Mouse (Mus musculus): ENCODE measurements around the gene Sh3tc1.
A peak's percentile ranks its signal among the peaks of the same experiment; 100 is the strongest.

Sh3tc1 gene

DNA sequence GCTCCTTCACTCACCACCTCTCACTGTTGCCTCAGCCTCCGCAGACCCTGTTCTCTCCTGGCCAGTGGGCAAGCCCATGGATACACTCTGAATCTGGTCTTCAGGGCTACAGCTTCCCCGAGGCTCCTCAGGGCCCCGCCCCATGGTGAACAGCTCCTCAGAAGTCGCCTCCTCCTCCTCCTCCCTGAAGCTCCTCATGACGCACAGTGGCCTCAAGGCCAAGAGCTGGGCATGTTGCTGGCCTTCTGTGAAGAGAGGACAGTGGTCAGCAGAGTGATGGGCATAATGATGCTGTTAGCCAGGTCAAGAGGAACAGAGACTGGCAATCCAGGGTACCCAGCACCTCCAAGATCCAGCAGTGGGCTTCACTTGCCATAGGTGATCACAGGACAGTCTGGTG lies 15.9 kb downstream of the Sh3tc1 start:
- Histone ChIP-seq H3K36me3 (ENCODE audit: insufficient read depth, low read length) (no peaks in the 10 kb centered on the region; the same call in none of the 2 replicates), H3K9me3 (ENCODE audit: low read length) (no peaks in the 10 kb centered on the region), H3K27me3 (ENCODE audit: insufficient read depth, low read length) (no peaks in the 10 kb centered on the region), H3K4me3 (replicated peaks; ENCODE audit: low read length) (no peak overlapping the region), H3K4me1 (replicated peaks; ENCODE audit: low read depth, low read length) (peaks cover 79% of the 10 kb centered on the region)
- TF ChIP-seq CTCF (conservative IDR thresholded peaks at IDR 0.05; ENCODE audit: low read length) (no peak), POU5F1 (IDR thresholded peaks at IDR 0.05; ENCODE audit: borderline replicate concordance, low read length) (no peak), NANOG (IDR thresholded peaks at IDR 0.05; ENCODE audit: borderline replicate concordance, low read length) (no peak)

DNA sequence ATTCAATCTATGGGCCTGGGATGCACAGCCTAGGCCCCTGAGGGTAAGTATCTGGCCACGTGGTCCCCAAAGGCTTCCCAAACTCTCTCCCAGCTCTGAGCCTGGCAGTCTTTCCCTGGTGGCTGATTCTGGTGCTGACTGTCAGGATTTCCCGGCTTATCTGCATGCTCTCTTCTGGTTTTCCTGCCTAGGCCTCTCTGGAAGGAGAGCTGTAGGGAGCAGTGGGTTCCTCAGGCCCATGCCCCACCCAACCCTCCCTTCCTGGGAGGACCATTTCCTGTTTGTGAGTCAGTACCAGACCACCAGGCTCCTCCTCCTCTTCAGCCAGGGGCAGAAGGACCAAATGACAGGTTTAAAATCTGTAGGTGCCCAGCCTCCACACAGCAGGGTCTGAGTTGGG lies 17.1 kb downstream of the Sh3tc1 start:
- no peak for TF ChIP-seq NANOG (IDR thresholded peaks at IDR 0.05; ENCODE audit: borderline replicate concordance, low read length)
- TF ChIP-seq CTCF (conservative IDR thresholded peaks at IDR 0.05; ENCODE audit: low read length): no peak
- no peak for TF ChIP-seq POU5F1 (IDR thresholded peaks at IDR 0.05; ENCODE audit: borderline replicate concordance, low read length)
- H3K4me3 ChIP-seq (replicated peaks; ENCODE audit: low read length): no peak overlapping the region
- H3K27me3 ChIP-seq (ENCODE audit: insufficient read depth, low read length): no peaks in the 10 kb centered on the region
- peaks cover 79% of the 10 kb centered on the region for H3K4me1 ChIP-seq (replicated peaks; ENCODE audit: low read depth, low read length)
- H3K36me3 ChIP-seq (ENCODE audit: insufficient read depth, low read length): no peaks in the 10 kb centered on the region; the same call in none of the 2 replicates
- H3K9me3 ChIP-seq (ENCODE audit: low read length): no peaks in the 10 kb centered on the region

DNA sequence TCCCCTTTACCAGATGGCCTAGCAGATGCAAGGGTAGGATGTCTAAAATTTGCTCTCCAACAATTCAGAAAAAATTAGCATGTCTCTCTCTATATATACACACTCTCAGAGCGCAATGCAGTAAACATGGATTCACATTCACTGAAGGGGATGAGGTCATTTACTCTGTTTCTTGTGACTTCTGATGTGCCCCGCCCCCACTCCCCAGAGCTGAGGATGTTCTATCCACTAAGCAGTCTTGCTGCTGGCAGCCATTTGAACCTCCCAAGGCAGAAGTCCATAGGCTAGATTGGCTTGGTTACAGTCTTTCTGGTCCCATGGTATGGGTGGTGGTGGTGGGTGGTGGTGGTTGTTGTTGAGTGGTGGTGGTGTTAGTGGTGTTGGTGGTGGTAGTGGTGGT lies 17.9 kb downstream of the Sh3tc1 start:
- H3K27me3 ChIP-seq (ENCODE audit: insufficient read depth, low read length): no peaks in the 10 kb centered on the region
- TF ChIP-seq CTCF (conservative IDR thresholded peaks at IDR 0.05; ENCODE audit: low read length): no peak
- TF ChIP-seq POU5F1 (IDR thresholded peaks at IDR 0.05; ENCODE audit: borderline replicate concordance, low read length): no peak
- no peak for TF ChIP-seq NANOG (IDR thresholded peaks at IDR 0.05; ENCODE audit: borderline replicate concordance, low read length)
- H3K36me3 ChIP-seq (ENCODE audit: insufficient read depth, low read length): peaks cover 5% of the 10 kb centered on the region
- no peak overlapping the region for H3K4me3 ChIP-seq (replicated peaks; ENCODE audit: low read length)
- H3K4me1 ChIP-seq (replicated peaks; ENCODE audit: low read depth, low read length): peaks cover 79% of the 10 kb centered on the region
- H3K9me3 ChIP-seq (ENCODE audit: low read length): no peaks in the 10 kb centered on the region

DNA sequence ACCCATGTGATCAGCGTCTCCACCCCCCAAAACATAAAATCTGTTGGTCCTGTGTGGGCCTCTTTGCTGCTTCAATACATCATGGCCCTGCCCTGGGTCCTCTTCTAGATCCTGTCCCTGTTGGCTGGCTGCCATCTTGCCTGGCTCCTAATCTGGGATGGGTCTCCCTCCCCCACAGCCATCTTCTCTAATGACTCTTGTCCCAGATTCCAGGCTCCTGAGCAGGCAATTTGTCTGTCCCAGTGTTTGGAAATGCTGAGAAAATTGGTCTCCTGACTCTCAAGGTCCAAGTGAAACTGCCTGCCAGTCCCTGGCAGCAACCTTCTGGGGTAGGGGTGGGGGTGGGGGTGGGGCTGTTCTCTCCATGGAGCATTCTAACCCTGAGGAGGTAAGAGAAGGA lies 19.9 kb downstream of the Sh3tc1 start:
- TF ChIP-seq CTCF (conservative IDR thresholded peaks at IDR 0.05; ENCODE audit: low read length) (no peak), NANOG (IDR thresholded peaks at IDR 0.05; ENCODE audit: borderline replicate concordance, low read length) (no peak)
- Histone ChIP-seq H3K4me1 (replicated peaks; ENCODE audit: low read depth, low read length) (peaks cover 91% of the 10 kb centered on the region), H3K9me3 (ENCODE audit: low read length) (no peaks in the 10 kb centered on the region), H3K27me3 (ENCODE audit: insufficient read depth, low read length) (no peaks in the 10 kb centered on the region), H3K4me3 (replicated peaks; ENCODE audit: low read length) (peak overlapping the region; percentile 51; the same call in 1 of the 2 replicates), H3K36me3 (ENCODE audit: insufficient read depth, low read length) (peaks cover 25% of the 10 kb centered on the region)

DNA sequence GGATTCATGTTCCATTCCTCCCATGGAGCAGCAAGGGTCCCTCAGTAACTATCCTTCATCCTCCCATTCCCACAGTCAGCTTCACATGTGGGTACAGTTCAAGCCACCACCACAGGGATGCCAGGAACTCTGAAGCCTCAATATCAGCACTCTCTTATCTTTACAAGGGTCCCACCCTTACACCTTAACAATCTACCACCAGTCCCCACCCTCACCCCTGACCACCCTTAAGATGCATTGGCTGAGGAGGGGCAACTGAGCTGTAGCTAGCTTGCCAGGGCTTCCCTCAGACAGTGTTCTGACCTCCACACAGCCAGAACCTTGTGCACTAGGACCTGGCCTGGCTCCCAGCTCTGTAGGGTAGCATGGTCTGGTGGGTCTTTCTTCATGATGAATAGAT lies 20.4 kb downstream of the Sh3tc1 start:
- H3K27me3 ChIP-seq (ENCODE audit: insufficient read depth, low read length): no peaks in the 10 kb centered on the region
- H3K4me1 ChIP-seq (replicated peaks; ENCODE audit: low read depth, low read length): peaks cover 89% of the 10 kb centered on the region
- peaks cover 30% of the 10 kb centered on the region for H3K36me3 ChIP-seq (ENCODE audit: insufficient read depth, low read length)
- peak overlapping the region; percentile 51 for H3K4me3 ChIP-seq (replicated peaks; ENCODE audit: low read length)
- H3K9me3 ChIP-seq (ENCODE audit: low read length): no peaks in the 10 kb centered on the region
- TF ChIP-seq POU5F1 (IDR thresholded peaks at IDR 0.05; ENCODE audit: borderline replicate concordance, low read length) (no peak), CTCF (conservative IDR thresholded peaks at IDR 0.05; ENCODE audit: low read length) (no peak), NANOG (IDR thresholded peaks at IDR 0.05; ENCODE audit: borderline replicate concordance, low read length) (no peak)

DNA sequence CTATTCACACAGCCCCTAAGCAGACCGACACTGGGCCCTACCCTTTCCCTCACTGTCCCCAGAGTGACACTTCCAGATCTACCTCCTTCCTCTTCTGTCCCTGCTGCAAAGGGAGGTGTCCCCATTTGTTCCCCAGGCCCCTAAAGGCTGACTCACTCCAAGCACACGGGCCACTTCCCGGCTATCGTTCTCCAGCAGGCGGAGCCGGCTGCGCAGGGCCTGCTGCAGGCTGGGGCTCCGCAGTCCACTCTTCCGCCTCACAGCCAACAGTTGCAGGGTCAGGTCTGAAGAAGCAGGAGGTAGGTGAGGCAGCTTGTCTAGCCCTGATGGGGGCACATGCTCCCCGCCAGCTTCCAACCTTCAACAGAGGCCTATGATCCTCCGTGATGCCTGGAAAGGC lies 21.0 kb downstream of the Sh3tc1 start:
- no peaks in the 10 kb centered on the region for H3K27me3 ChIP-seq (ENCODE audit: insufficient read depth, low read length)
- H3K36me3 ChIP-seq (ENCODE audit: insufficient read depth, low read length): peaks cover 31% of the 10 kb centered on the region
- peaks cover 87% of the 10 kb centered on the region for H3K4me1 ChIP-seq (replicated peaks; ENCODE audit: low read depth, low read length)
- TF ChIP-seq CTCF (conservative IDR thresholded peaks at IDR 0.05; ENCODE audit: low read length): no peak
- no peak for TF ChIP-seq POU5F1 (IDR thresholded peaks at IDR 0.05; ENCODE audit: borderline replicate concordance, low read length)
- TF ChIP-seq NANOG (IDR thresholded peaks at IDR 0.05; ENCODE audit: borderline replicate concordance, low read length): no peak
- H3K9me3 ChIP-seq (ENCODE audit: low read length): no peaks in the 10 kb centered on the region
- peak overlapping the region; percentile 51 for H3K4me3 ChIP-seq (replicated peaks; ENCODE audit: low read length)

DNA sequence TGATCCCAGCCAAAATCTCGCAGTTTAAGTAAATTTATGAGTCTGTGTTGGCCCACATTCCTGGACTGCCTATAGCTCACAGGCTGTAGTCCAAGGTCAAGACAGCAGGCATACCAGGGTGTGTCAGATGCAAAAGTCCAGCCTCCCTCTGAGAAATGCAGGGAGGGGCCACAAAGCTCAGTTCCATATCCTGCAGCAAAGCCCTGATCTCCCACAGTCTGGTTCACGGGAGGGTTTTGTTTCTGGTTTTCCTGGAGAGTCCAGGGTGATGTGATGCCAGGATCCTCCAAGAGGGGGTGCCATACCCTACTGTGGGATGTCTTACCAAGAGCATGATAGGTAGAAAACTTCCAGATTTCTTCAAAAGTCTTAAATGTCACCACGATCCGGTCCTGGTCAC lies 21.8 kb downstream of the Sh3tc1 start:
- no peaks in the 10 kb centered on the region for H3K9me3 ChIP-seq (ENCODE audit: low read length)
- no peak for TF ChIP-seq POU5F1 (IDR thresholded peaks at IDR 0.05; ENCODE audit: borderline replicate concordance, low read length)
- TF ChIP-seq CTCF (conservative IDR thresholded peaks at IDR 0.05; ENCODE audit: low read length): peak; percentile 84
- no peak for TF ChIP-seq NANOG (IDR thresholded peaks at IDR 0.05; ENCODE audit: borderline replicate concordance, low read length)
- no peak overlapping the region; the same call in 1 of the 2 replicates for H3K4me3 ChIP-seq (replicated peaks; ENCODE audit: low read length)
- no peaks in the 10 kb centered on the region for H3K27me3 ChIP-seq (ENCODE audit: insufficient read depth, low read length)
- peaks cover 87% of the 10 kb centered on the region for H3K4me1 ChIP-seq (replicated peaks; ENCODE audit: low read depth, low read length)
- H3K36me3 ChIP-seq (ENCODE audit: insufficient read depth, low read length): peaks cover 31% of the 10 kb centered on the region

DNA sequence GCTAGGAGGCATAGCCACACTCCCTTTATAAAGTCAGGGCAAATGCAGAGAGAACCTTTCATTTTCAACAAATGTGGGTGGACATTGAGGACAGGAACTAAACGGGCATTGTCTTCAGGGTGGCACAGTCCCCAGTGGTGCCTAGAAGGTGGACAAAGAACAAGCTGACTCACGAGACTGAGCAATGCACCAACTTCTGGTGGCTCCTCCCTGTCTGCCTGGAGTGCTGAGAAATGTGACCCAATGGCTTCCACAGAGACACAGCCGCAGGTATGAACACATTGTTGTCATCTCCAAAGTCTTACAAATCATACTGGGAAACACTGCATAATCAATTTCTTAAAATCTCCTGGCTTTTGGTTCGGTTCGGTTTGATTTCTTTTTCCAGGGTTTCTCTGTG lies 22.3 kb downstream of the Sh3tc1 start:
- H3K27me3 ChIP-seq (ENCODE audit: insufficient read depth, low read length): no peaks in the 10 kb centered on the region
- H3K4me1 ChIP-seq (replicated peaks; ENCODE audit: low read depth, low read length): peaks cover 82% of the 10 kb centered on the region
- peaks cover 36% of the 10 kb centered on the region for H3K36me3 ChIP-seq (ENCODE audit: insufficient read depth, low read length)
- TF ChIP-seq CTCF (conservative IDR thresholded peaks at IDR 0.05; ENCODE audit: low read length) (no peak), POU5F1 (IDR thresholded peaks at IDR 0.05; ENCODE audit: borderline replicate concordance, low read length) (no peak), NANOG (IDR thresholded peaks at IDR 0.05; ENCODE audit: borderline replicate concordance, low read length) (no peak)
- no peak overlapping the region; the same call in 1 of the 2 replicates for H3K4me3 ChIP-seq (replicated peaks; ENCODE audit: low read length)
- no peaks in the 10 kb centered on the region for H3K9me3 ChIP-seq (ENCODE audit: low read length)

DNA sequence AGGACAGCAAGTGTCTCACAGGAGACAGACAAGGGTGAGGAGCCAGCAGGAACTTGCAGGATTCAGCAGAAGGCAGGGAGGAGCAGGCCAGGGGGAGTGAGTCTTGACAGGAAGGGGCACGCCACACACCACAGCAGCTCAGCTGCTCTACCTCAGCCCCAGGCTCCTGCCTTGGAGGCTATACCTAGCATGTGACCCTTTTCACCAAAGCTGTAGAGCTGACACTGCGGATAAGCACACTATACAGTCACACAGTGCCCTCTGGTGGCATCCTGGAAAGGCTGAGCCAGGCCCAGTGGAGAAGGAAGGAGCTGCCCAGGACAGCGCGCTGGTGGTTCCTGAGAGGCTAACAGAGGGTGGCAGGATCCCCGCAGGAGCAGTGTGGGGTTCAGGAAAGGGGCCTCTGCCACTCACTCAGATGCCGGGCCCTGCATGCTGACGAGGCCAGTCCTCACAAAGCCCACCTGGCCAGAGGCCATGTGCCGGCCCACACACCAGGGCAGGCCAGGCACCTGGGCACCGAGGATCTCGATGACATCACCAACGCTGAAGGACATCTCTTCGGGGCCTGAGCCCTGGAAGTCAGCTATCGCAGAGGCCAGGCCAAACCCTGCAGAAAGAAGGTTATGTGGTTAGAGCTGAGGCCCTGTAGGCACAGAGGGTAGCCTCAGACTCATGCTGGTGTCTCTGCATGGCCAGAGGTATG lies 26.0 kb downstream of the Sh3tc1 start:
- Histone ChIP-seq H3K27me3 (ENCODE audit: insufficient read depth, low read length) (no peaks in the 10 kb centered on the region), H3K4me1 (replicated peaks; ENCODE audit: low read depth, low read length) (peaks cover 77% of the 10 kb centered on the region), H3K36me3 (ENCODE audit: insufficient read depth, low read length) (peaks cover 61% of the 10 kb centered on the region), H3K9me3 (ENCODE audit: low read length) (no peaks in the 10 kb centered on the region), H3K4me3 (replicated peaks; ENCODE audit: low read length) (no peak overlapping the region)
- no peak for TF ChIP-seq POU5F1 (IDR thresholded peaks at IDR 0.05; ENCODE audit: borderline replicate concordance, low read length)
- peak; percentile 73 for TF ChIP-seq CTCF (conservative IDR thresholded peaks at IDR 0.05; ENCODE audit: low read length)

All from E14TG2a.4 (cell line).